Mouse (Mus musculus) bone marrow macrophage, adult 2 months (primary cell): Measurements from ENCODE around the gene Tbc1d9. TPM values are rescaled to one million over a fixed set of nuclear protein-coding genes. Genes with fewer than 3 reads are reported as not detected.

Experiments
- H3K27ac ChIP-seq: 2 replicates; pipeline ENCODE4 v1.5.1; 2012; ENCODE audit warnings: low read depth, low read length; ENCODE audit not compliant: insufficient read depth
- H3K4me1 ChIP-seq: 2 replicates; pipeline ENCODE4 v1.6.1; 2012; ENCODE audit warnings: low read length; ENCODE audit not compliant: control insufficient read depth, insufficient read depth
- H3K4me3 ChIP-seq: 2 replicates; pipeline ENCODE4 v1.5.1; 2012; ENCODE audit warnings: mild to moderate bottlenecking, low read length, moderate library complexity; ENCODE audit not compliant: insufficient read depth
- CTCF ChIP-seq: IDR thresholded peaks from 2 replicates; pipeline ENCODE4 v1.5.1; 2012; ENCODE audit warnings: low read depth, mild to moderate bottlenecking, low read length, moderate library complexity
- POLR2A ChIP-seq: IDR thresholded peaks from 2 replicates; pipeline ENCODE4 v1.6.1; 2012; ENCODE audit warnings: mild to moderate bottlenecking, low read depth, low read length, borderline replicate concordance
- polyA plus RNA-seq: library from polyadenylated mRNA; stranded (reverse); fragments of >200 nt; gene quantifications from 2 replicates; pipeline ENCODE4 v1.2.4, GENCODE M21; 2012; ENCODE audit not compliant: missing spikeins, insufficient read depth, insufficient read length

Tbc1d9 gene
- polyA plus RNA-seq, 1 experiment, result 27.9 TPM

GRCm38 (mm10) chr8:83177317-83178195 is 12.4 kb downstream of the Tbc1d9 start:
- TF ChIP-seq CTCF (no peak), POLR2A (no peak)
- H3K4me1 ChIP-seq, result peaks cover 11% of the 10 kb centered on the region
- H3K27ac ChIP-seq, result no peak overlapping the region
- no peak overlapping the region for H3K4me3 ChIP-seq

- H3K4me1 ChIP-seq, result peaks cover 11% of the 10 kb centered on the region
- no peak for TF ChIP-seq CTCF
- TF ChIP-seq POLR2A, result no peak
These were observed 13.1 kb downstream of the Tbc1d9 start for GRCm38 (mm10) chr8:83178228-83178742.

GRCm38 (mm10) chr8:83181851-83182482 is 16.8 kb downstream of the Tbc1d9 start:
- no peak for TF ChIP-seq CTCF
- no peak for TF ChIP-seq POLR2A
- H3K27ac ChIP-seq, result no peak overlapping the region
- H3K4me1 ChIP-seq, result peaks cover 5% of the 10 kb centered on the region
- no peak overlapping the region for H3K4me3 ChIP-seq

More at GRCm38 (mm10) chr8:83178228-83178742, 13.1 kb downstream of the Tbc1d9 start:
- no peak overlapping the region for H3K4me3 ChIP-seq
- no peak overlapping the region for H3K27ac ChIP-seq

GRCm38 (mm10) chr8:83182784-83183183 is 17.6 kb downstream of the Tbc1d9 start:
- Histone ChIP-seq H3K27ac (no peak overlapping the region), H3K4me3 (no peak overlapping the region), H3K4me1 (peaks cover 2% of the 10 kb centered on the region)
- TF ChIP-seq POLR2A, result no peak
- no peak for TF ChIP-seq CTCF

GRCm38 (mm10) chr8:83186376-83186775 is 21.2 kb downstream of the Tbc1d9 start:
- TF ChIP-seq POLR2A (no peak), CTCF (no peak)
- Histone ChIP-seq H3K4me1 (no peaks in the 10 kb centered on the region; the same call in 1 of the 2 replicates), H3K27ac (no peak overlapping the region), H3K4me3 (no peak overlapping the region)

GRCm38 (mm10) chr8:83187363-83187962 is 22.3 kb downstream of the Tbc1d9 start:
- Histone ChIP-seq H3K4me1 (no peaks in the 10 kb centered on the region; the same call in 1 of the 2 replicates), H3K27ac (no peak overlapping the region), H3K4me3 (no peak overlapping the region)
- TF ChIP-seq CTCF (no peak), POLR2A (no peak)

- no peaks in the 10 kb centered on the region; the same call in 1 of the 2 replicates for H3K4me1 ChIP-seq
- H3K4me3 ChIP-seq, result no peak overlapping the region
- H3K27ac ChIP-seq, result no peak overlapping the region
- TF ChIP-seq POLR2A (no peak), CTCF (no peak)
These were observed 24.5 kb downstream of the Tbc1d9 start for GRCm38 (mm10) chr8:83189538-83190095.

- Histone ChIP-seq H3K4me1 (peaks cover 8% of the 10 kb centered on the region), H3K4me3 (no peak overlapping the region), H3K27ac (no peak overlapping the region)
- TF ChIP-seq CTCF, result no peak
- TF ChIP-seq POLR2A, result no peak
These were observed 30.9 kb downstream of the Tbc1d9 start for GRCm38 (mm10) chr8:83196088-83196487.

- peaks cover 8% of the 10 kb centered on the region for H3K4me1 ChIP-seq
- TF ChIP-seq POLR2A, result no peak
- no peak for TF ChIP-seq CTCF
- H3K4me3 ChIP-seq, result no peak overlapping the region
- H3K27ac ChIP-seq, result no peak overlapping the region
These were observed 34.6 kb downstream of the Tbc1d9 start for GRCm38 (mm10) chr8:83199715-83200114.
